Mouse (Mus musculus): ENCODE data around the gene Rp2.
"Not testable (repeated sequence)": the region's sequence is repeated elsewhere in the genome, so short reads cannot be mapped to it uniquely, and the experiment has no call there.

DNA sequence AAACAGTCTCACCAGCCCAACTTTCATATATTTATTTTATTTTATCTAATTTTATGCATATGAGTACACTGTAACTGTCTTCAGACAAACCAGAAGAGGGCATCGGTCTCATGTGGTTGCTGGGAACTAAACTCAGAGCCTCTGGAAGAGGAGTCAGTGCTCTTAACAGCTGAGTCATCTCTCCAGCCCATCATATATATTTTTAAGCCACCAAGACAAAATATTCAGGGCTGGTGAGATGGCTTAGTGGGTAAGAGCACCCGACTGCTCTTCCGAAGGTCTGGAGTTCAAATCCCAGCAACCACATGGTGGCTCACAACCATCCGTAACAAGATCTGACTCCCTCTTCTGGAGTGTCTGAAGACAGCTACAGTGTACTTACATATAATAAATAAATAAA, 14.0 kb upstream of the Rp2 start:
- TF ChIP-seq MAFK (IDR thresholded peaks at IDR 0.05; ENCODE audit: insufficient read depth, low read depth, low read length); ZNF384 (IDR thresholded peaks at IDR 0.05; ENCODE audit: low read depth, low read length); HCFC1 (IDR thresholded peaks at IDR 0.05; ENCODE audit: borderline replicate concordance, insufficient read depth, low read length); CHD2 (IDR thresholded peaks at IDR 0.05; ENCODE audit: low read depth, low read length); ZC3H11A (IDR thresholded peaks at IDR 0.05; ENCODE audit: borderline replicate concordance, low read depth, low read length): not testable (repeated sequence)
